Mouse (Mus musculus) Muller cell, postnatal 12 days (primary cell): ENCODE measurements around the gene Hnrnpdl.

ENCODE experiments used
- DNase-seq: peaks from one replicate; pipeline ENCODE4 v3.0.0-alpha.2; 2015; ENCODE audit errors: inconsistent ontology term

The Hnrnpdl gene

DNA sequence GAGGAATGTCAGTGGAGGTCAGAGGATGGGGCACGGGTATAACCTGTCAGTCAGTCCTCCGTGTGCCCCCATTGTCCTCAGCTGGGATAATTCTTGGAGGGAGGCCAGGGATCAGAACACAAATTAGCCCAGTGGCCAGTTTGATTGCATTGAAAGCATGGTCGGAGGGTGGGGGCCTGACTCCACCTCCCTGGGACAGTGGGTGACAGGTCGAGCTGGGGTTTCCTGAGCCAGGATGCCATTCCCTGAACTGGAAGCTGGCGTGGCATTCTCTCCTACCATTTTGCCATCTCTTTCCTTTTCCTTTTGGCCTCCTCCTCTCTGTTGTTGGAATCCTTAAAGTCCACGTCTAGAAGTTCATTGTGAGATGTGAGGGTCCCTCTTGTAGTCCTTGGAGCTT, 33.6 kb downstream of the Hnrnpdl start:
- DNase-seq = no peak

DNA sequence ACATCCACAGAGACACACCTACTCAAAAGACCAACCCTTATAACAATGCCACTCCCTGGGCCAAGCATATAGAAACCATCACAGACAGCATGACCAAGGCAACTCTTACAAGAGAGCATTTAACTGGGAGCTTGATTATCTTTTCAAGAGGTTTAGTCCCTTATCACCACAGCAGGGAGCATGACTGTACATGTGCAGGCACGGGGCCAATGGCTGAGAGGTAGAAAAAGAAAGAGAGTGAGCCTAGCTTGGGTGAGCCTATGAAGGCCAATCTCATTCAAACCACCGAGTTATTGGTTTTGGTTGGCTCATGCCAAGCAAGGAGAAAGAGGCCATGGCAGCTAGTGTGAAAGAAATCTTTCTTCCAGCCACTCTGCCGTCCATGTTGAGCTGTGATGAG, 34.0 kb downstream of the Hnrnpdl start:
- no peak for DNase-seq

DNA sequence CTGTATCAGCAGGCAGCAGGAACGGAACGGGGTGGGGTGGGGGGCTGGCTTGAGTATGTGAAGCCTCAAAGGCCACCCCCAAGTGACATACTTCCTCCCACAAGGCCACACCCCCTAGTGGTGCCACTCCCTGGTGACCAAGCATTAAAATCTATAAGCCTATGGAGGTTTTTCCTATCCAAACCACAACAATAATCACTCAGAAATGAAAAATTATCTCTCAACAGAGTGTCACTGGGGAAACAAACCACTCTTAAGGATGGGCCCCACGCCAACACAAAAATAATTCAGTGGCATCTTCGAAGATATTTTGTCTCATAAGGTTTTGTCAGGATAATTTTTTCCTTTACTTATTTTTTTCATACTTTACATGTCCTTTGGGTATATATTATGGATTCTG, 35.6 kb downstream of the Hnrnpdl start:
- DNase-seq = no peak

GRCm38 (mm10) chr5:100000500-100000899, 39.0 kb downstream of the Hnrnpdl start:
- DNase-seq = no peak

- DNase-seq = no peak
Observed at GRCm38 (mm10) chr5:100000048-100000447, 39.4 kb downstream of the Hnrnpdl start.

- no peak for DNase-seq
Observed at GRCm38 (mm10) chr5:99994680-99995079, 44.8 kb downstream of the Hnrnpdl start.

GRCm38 (mm10) chr5:99994166-99994565, 45.3 kb downstream of the Hnrnpdl start:
- DNase-seq = no peak
